Mouse (Mus musculus): ENCODE data around the gene Ctrc. TPM values are rescaled to one million over a fixed set of nuclear protein-coding genes. Genes with fewer than 3 reads are reported as not detected.

Gene Ctrc
- total RNA-seq, 2 experiments from 2014 or later: not detected

Other genes with a start within 250 kb of the Ctrc start
- 0.63 TPM in 1 of 2 replicates, not detected in the other for gene Fblim1, start 240.3 kb downstream of the Ctrc start, total RNA-seq (2015; ENCODE audit: low replicate concordance)
- gene Fblim1, start 240.3 kb downstream of the Ctrc start, total RNA-seq (2017; ENCODE audit: low replicate concordance): 0.56 and 1.1 TPM in 2 replicates
- gene Tmem82, start 227.7 kb downstream of the Ctrc start, total RNA-seq (2015; ENCODE audit: low replicate concordance): not detected in 2 replicates
- 0.34 TPM in 1 of 2 replicates, not detected in the other for gene Tmem82, start 227.7 kb downstream of the Ctrc start, total RNA-seq (2017; ENCODE audit: low replicate concordance)
- not detected in 2 replicates for gene Slc25a34, start 222.5 kb downstream of the Ctrc start, total RNA-seq (2015; ENCODE audit: low replicate concordance)
- gene Slc25a34, start 222.5 kb downstream of the Ctrc start, total RNA-seq (2017; ENCODE audit: low replicate concordance): not detected in 2 replicates
- 2.9 and 10.7 TPM in 2 replicates for gene Plekhm2, start 181.5 kb downstream of the Ctrc start, total RNA-seq (2015; ENCODE audit: low replicate concordance)
- 2.0 and 4.3 TPM in 2 replicates for gene Plekhm2, start 181.5 kb downstream of the Ctrc start, total RNA-seq (2017; ENCODE audit: low replicate concordance)
- gene Rsc1a1, start 160.8 kb downstream of the Ctrc start, total RNA-seq (2015; ENCODE audit: low replicate concordance): 2.9 TPM in 1 of 2 replicates, not detected in the other
- gene Rsc1a1, start 160.8 kb downstream of the Ctrc start, total RNA-seq (2017; ENCODE audit: low replicate concordance): 0.84 and 4.3 TPM in 2 replicates
- 10.0 and 14.8 TPM in 2 replicates for gene Ddi2, start 122.9 kb downstream of the Ctrc start, total RNA-seq (2015; ENCODE audit: low replicate concordance)
- gene Ddi2, start 122.9 kb downstream of the Ctrc start, total RNA-seq (2017; ENCODE audit: low replicate concordance): 17.7 and 18.5 TPM in 2 replicates
- gene Agmat, start 99.7 kb downstream of the Ctrc start, total RNA-seq (2015; ENCODE audit: low replicate concordance): 1.5 and 2.3 TPM in 2 replicates
- not detected in 2 replicates for gene Agmat, start 99.7 kb downstream of the Ctrc start, total RNA-seq (2017; ENCODE audit: low replicate concordance)
- gene Dnajc16, start 55.4 kb downstream of the Ctrc start, total RNA-seq (2015; ENCODE audit: low replicate concordance): 0.38 and 5.0 TPM in 2 replicates
- gene Dnajc16, start 55.4 kb downstream of the Ctrc start, total RNA-seq (2017; ENCODE audit: low replicate concordance): 3.2 and 7.8 TPM in 2 replicates
- gene Casp9, start 52.7 kb downstream of the Ctrc start, total RNA-seq (2015; ENCODE audit: low replicate concordance): 4.4 and 10.0 TPM in 2 replicates
- gene Casp9, start 52.7 kb downstream of the Ctrc start, total RNA-seq (2017; ENCODE audit: low replicate concordance): 4.2 and 4.3 TPM in 2 replicates
- gene Cela2a, start 20.2 kb downstream of the Ctrc start, total RNA-seq (2015; ENCODE audit: low replicate concordance): not detected in 2 replicates
- gene Cela2a, start 20.2 kb downstream of the Ctrc start, total RNA-seq (2017; ENCODE audit: low replicate concordance): not detected in 2 replicates
- 17.6 and 22.5 TPM in 2 replicates for gene Efhd2, start 28.6 kb upstream of the Ctrc start, total RNA-seq (2015; ENCODE audit: low replicate concordance)
- 13.9 and 19.6 TPM in 2 replicates for gene Efhd2, start 28.6 kb upstream of the Ctrc start, total RNA-seq (2017; ENCODE audit: low replicate concordance)
- gene Fhad1, start 168.7 kb upstream of the Ctrc start, total RNA-seq (2015; ENCODE audit: low replicate concordance): not detected in 2 replicates
- 0.17 TPM in 1 of 2 replicates, not detected in the other for gene Fhad1, start 168.7 kb upstream of the Ctrc start, total RNA-seq (2017; ENCODE audit: low replicate concordance)
- 4.6 and 8.1 TPM in 2 replicates for gene Tmem51, start 237.9 kb upstream of the Ctrc start, total RNA-seq (2015; ENCODE audit: low replicate concordance)
- 1.4 and 2.9 TPM in 2 replicates for gene Tmem51, start 237.9 kb upstream of the Ctrc start, total RNA-seq (2017; ENCODE audit: low replicate concordance)